Mouse (Mus musculus): ENCODE results near the gene Pp2d1. TPM values are rescaled to one million over a fixed set of nuclear protein-coding genes. Genes with fewer than 3 reads are reported as not detected.

The Pp2d1 gene
- polyA plus RNA-seq, 1 experiment = not detected

DNA sequence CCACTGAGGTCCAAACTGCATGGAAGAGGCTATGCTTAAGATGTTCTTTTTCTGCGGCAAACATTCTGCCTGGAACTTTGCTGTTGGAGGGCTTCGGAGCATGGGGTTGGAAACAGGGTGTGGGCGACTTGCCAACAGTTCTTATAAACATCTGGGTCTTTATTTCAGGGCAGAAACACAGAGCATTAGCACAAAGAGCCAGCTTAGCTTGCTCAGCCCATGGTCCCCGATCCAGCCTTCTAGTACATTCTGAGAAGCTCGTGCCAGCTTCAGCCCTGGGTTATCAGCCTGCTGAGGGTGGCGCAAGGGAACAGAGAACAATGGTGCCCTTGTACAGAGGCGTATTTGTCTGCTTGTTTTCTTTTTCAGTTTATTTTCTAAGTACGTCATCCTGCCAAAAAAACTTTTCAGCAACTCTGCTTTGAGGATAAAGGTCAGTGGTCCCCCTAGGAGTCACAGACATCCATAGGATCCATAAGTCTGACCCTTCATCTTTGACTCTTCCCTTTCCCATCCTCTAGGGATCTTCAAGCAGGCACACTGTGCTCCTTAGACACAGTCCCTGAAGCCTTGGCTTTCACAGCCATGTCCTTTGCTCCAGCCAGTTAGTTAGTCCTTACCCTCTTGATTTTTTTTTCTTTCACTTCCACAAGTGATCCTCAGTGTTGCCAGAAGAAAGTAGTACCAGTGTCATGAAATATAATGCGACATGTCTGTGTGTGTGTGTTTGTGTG lies 4.5 kb upstream of the Pp2d1 start:
- H3K9me3 ChIP-seq (replicated peaks; ENCODE audit: control insufficient read depth, insufficient read depth, low read length, poor library complexity, severe bottlenecking) = no peaks in the 10 kb centered on the region
- no peak overlapping the region for H3K27ac ChIP-seq (ENCODE audit: insufficient read depth, low read length)
- H3K27me3 ChIP-seq (ENCODE audit: control insufficient read depth, insufficient read depth, low read length, poor library complexity, severe bottlenecking) = no peaks in the 10 kb centered on the region
- H3K36me3 ChIP-seq (ENCODE audit: control insufficient read depth, insufficient read depth, low read length, poor library complexity, severe bottlenecking) = no peaks in the 10 kb centered on the region
- H3K4me1 ChIP-seq (ENCODE audit: control insufficient read depth, insufficient read depth, low read length) = no peaks in the 10 kb centered on the region
- H3K9ac ChIP-seq (ENCODE audit: low read depth, poor library complexity, severe bottlenecking) = no peak overlapping the region
- no peak overlapping the region for H3K4me3 ChIP-seq (ENCODE audit: low read depth, low read length)
- TF ChIP-seq CTCF (IDR thresholded peaks at IDR 0.05; ENCODE audit: low read depth, low read length) = no peak
- TF ChIP-seq POLR2A (IDR thresholded peaks at IDR 0.05; ENCODE audit: insufficient read depth, low read length) = no peak
- TF ChIP-seq EP300 (IDR thresholded peaks at IDR 0.05; ENCODE audit: insufficient read depth, low read depth, low read length) = no peak

DNA sequence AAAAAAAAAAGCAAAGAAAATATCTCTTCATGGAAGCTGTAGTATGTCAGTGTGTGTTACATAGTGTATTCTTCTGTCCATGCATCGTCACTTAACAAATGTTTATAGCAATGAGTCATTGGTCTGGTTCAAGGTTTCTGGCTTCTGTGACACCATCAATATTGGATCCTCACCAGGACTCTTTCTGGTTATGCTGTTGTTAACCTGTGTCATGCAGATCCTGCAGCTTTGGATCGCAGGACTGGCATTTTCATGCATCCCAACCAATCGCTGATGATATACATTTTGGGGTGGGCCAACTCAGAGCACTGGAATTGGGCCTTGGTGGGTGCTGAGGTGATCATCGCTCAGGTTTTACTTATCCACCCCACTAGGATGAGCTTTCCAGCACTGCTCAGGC lies 3.3 kb upstream of the Pp2d1 start:
- Histone ChIP-seq H3K27me3 (ENCODE audit: control insufficient read depth, insufficient read depth, low read length, poor library complexity, severe bottlenecking) (no peaks in the 10 kb centered on the region), H3K27ac (ENCODE audit: insufficient read depth, low read length) (no peak overlapping the region), H3K4me1 (ENCODE audit: control insufficient read depth, insufficient read depth, low read length) (no peaks in the 10 kb centered on the region), H3K9me3 (replicated peaks; ENCODE audit: control insufficient read depth, insufficient read depth, low read length, poor library complexity, severe bottlenecking) (no peaks in the 10 kb centered on the region), H3K36me3 (ENCODE audit: control insufficient read depth, insufficient read depth, low read length, poor library complexity, severe bottlenecking) (no peaks in the 10 kb centered on the region), H3K4me3 (ENCODE audit: low read depth, low read length) (no peak overlapping the region), H3K9ac (ENCODE audit: low read depth, poor library complexity, severe bottlenecking) (no peak overlapping the region)
- TF ChIP-seq EP300 (IDR thresholded peaks at IDR 0.05; ENCODE audit: insufficient read depth, low read depth, low read length) (no peak), POLR2A (IDR thresholded peaks at IDR 0.05; ENCODE audit: insufficient read depth, low read length) (no peak), CTCF (IDR thresholded peaks at IDR 0.05; ENCODE audit: low read depth, low read length) (no peak)

DNA sequence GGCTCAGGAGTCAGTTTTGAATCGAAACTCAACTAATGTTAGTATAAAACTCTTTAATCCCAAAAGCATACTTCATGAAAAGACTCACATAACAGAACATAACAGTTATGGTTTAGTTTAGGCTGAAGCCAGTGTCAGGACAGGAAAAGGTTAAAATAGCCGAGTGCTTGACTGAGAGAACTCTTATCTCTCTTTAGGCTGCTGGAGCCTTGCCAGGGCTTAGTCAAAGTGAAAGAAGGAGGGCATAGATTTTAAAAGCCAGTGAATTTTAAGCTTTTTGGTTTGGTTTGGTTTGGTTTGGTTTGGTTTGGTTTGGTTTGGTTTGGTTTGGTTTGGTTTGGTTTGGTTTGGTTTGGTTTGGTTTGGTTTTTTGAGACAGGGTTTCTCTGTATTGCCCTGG lies 6.8 kb downstream of the Pp2d1 start:
- H3K36me3 ChIP-seq (ENCODE audit: control insufficient read depth, insufficient read depth, low read length, poor library complexity, severe bottlenecking) = no peaks in the 10 kb centered on the region
- H3K27me3 ChIP-seq (ENCODE audit: control insufficient read depth, insufficient read depth, low read length, poor library complexity, severe bottlenecking) = no peaks in the 10 kb centered on the region
- H3K9ac ChIP-seq (ENCODE audit: low read depth, poor library complexity, severe bottlenecking) = no peak overlapping the region
- no peak overlapping the region for H3K4me3 ChIP-seq (ENCODE audit: low read depth, low read length)
- no peak overlapping the region for H3K27ac ChIP-seq (ENCODE audit: insufficient read depth, low read length)
- no peaks in the 10 kb centered on the region for H3K9me3 ChIP-seq (replicated peaks; ENCODE audit: control insufficient read depth, insufficient read depth, low read length, poor library complexity, severe bottlenecking)
- H3K4me1 ChIP-seq (ENCODE audit: control insufficient read depth, insufficient read depth, low read length) = no peaks in the 10 kb centered on the region
- no peak for TF ChIP-seq CTCF (IDR thresholded peaks at IDR 0.05; ENCODE audit: low read depth, low read length)
- no peak for TF ChIP-seq EP300 (IDR thresholded peaks at IDR 0.05; ENCODE audit: insufficient read depth, low read depth, low read length)
- no peak for TF ChIP-seq POLR2A (IDR thresholded peaks at IDR 0.05; ENCODE audit: insufficient read depth, low read length)

DNA sequence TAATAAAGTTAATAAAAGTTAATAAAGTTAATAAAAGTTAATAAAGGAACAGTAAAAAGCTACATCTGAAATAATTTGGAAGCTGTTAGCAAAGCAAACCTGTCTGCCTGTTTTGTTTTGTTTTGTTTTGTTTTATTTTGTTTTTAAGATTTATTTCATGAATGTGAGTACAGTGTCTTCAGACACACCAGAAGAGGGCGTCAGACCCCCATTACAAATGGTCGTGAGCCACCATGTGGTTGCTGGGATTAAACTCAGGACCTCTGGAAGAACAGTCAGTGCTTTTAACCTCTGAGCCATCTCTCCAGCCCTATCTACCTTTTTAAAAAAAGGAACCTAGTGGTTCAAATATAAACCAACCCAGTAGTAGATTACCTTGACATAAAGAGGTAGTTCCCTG lies 8.1 kb downstream of the Pp2d1 start:
- H3K9me3 ChIP-seq (replicated peaks; ENCODE audit: control insufficient read depth, insufficient read depth, low read length, poor library complexity, severe bottlenecking) = no peaks in the 10 kb centered on the region
- no peaks in the 10 kb centered on the region for H3K4me1 ChIP-seq (ENCODE audit: control insufficient read depth, insufficient read depth, low read length)
- TF ChIP-seq POLR2A (IDR thresholded peaks at IDR 0.05; ENCODE audit: insufficient read depth, low read length) (no peak), CTCF (IDR thresholded peaks at IDR 0.05; ENCODE audit: low read depth, low read length) (peak; percentile 26)
- H3K9ac ChIP-seq (ENCODE audit: low read depth, poor library complexity, severe bottlenecking) = no peak overlapping the region
- H3K36me3 ChIP-seq (ENCODE audit: control insufficient read depth, insufficient read depth, low read length, poor library complexity, severe bottlenecking) = no peaks in the 10 kb centered on the region
- no peak overlapping the region for H3K27ac ChIP-seq (ENCODE audit: insufficient read depth, low read length)
- no peak overlapping the region for H3K4me3 ChIP-seq (ENCODE audit: low read depth, low read length)
- H3K27me3 ChIP-seq (ENCODE audit: control insufficient read depth, insufficient read depth, low read length, poor library complexity, severe bottlenecking) = no peaks in the 10 kb centered on the region

DNA sequence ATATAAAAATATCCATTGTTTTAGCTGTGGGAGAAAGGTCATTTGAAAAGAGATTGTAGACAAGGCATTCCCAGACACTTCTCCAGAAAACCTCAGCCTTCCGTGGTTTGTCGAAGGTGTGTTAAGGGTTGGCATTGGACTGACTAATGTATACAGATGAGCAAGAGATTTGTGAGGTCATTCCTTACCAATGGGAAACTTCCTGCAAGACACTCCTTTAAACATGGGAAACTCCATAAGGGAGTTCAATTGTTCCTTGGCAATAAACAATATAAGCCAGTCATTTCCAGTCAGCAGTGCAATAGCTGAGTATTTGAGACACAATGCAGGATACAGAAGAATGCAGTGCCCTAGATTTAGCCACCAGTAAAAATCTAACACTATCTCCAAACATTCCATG lies 11.2 kb downstream of the Pp2d1 start:
- no peak overlapping the region for H3K4me3 ChIP-seq (ENCODE audit: low read depth, low read length)
- TF ChIP-seq EP300 (IDR thresholded peaks at IDR 0.05; ENCODE audit: insufficient read depth, low read depth, low read length) = no peak
- no peak for TF ChIP-seq CTCF (IDR thresholded peaks at IDR 0.05; ENCODE audit: low read depth, low read length)
- no peak for TF ChIP-seq POLR2A (IDR thresholded peaks at IDR 0.05; ENCODE audit: insufficient read depth, low read length)

DNA sequence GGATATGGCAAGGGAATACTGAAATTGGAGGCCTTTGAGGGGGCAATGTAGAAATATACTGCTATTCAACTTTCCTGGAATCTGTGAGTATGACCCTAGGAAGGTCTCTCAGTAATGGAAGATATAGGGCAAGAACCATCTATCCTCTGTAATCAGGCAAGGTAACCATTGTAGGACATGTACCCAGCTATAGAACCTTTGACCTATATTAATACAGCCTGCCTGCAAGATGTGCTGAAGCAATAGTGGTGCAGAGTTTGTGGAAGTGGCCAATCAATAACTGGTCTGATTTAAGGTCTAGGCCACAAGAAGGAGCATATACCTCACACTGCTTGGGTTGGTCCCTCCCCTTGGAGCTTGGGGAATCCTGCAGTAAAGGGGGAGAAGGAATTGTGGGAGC lies 18.7 kb downstream of the Pp2d1 start:
- Histone ChIP-seq H3K4me3 (ENCODE audit: low read depth, low read length) (no peak overlapping the region), H3K4me1 (ENCODE audit: control insufficient read depth, insufficient read depth, low read length) (no peaks in the 10 kb centered on the region), H3K27ac (ENCODE audit: insufficient read depth, low read length) (no peak overlapping the region), H3K9ac (ENCODE audit: low read depth, poor library complexity, severe bottlenecking) (no peak overlapping the region), H3K9me3 (replicated peaks; ENCODE audit: control insufficient read depth, insufficient read depth, low read length, poor library complexity, severe bottlenecking) (0 out of 2 replicates have a peak, but pooled peaks cover 3% of the 10 kb centered on the region), H3K27me3 (ENCODE audit: control insufficient read depth, insufficient read depth, low read length, poor library complexity, severe bottlenecking) (no peaks in the 10 kb centered on the region), H3K36me3 (ENCODE audit: control insufficient read depth, insufficient read depth, low read length, poor library complexity, severe bottlenecking) (no peaks in the 10 kb centered on the region)
- no peak for TF ChIP-seq CTCF (IDR thresholded peaks at IDR 0.05; ENCODE audit: low read depth, low read length)
- no peak for TF ChIP-seq EP300 (IDR thresholded peaks at IDR 0.05; ENCODE audit: insufficient read depth, low read depth, low read length)
- no peak for TF ChIP-seq POLR2A (IDR thresholded peaks at IDR 0.05; ENCODE audit: insufficient read depth, low read length)

More for the DNA sequence above, 11.2 kb downstream of the Pp2d1 start:
- Histone ChIP-seq H3K9ac (ENCODE audit: low read depth, poor library complexity, severe bottlenecking) (no peak overlapping the region), H3K9me3 (replicated peaks; ENCODE audit: control insufficient read depth, insufficient read depth, low read length, poor library complexity, severe bottlenecking) (0 out of 2 replicates have a peak, but pooled peaks cover 3% of the 10 kb centered on the region), H3K36me3 (ENCODE audit: control insufficient read depth, insufficient read depth, low read length, poor library complexity, severe bottlenecking) (no peaks in the 10 kb centered on the region), H3K4me1 (ENCODE audit: control insufficient read depth, insufficient read depth, low read length) (no peaks in the 10 kb centered on the region), H3K27me3 (ENCODE audit: control insufficient read depth, insufficient read depth, low read length, poor library complexity, severe bottlenecking) (no peaks in the 10 kb centered on the region), H3K27ac (ENCODE audit: insufficient read depth, low read length) (no peak overlapping the region)

All from ES-Bruce4 (cell line).